25 mouse cellular contexts compared by ENCODE assay signal in the genomic region with DNA sequence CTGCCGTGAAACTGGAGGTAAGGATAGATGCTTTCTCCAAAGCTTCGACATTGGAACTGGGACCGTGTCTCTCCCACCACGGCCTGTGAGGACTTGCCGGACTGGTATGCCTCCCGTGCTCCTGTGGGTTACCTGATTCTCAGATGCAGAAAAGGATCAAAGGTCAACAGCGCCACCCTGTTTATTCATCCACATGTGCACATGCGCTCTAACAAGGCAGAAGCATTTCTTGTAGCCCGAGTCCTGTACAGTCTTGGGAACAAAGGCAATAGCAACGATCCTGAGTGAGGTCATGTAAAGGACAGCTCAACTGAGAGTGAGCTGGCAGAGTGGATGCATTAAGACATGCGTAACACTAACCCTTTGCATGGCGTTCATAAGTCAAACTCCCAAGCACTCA. TPM values are rescaled to one million over a fixed set of nuclear protein-coding genes. Genes with fewer than 3 reads are reported as not detected.
DNase-seq lines count a peak whose midpoint lies in the region; ATAC-seq and TF ChIP-seq lines count a peak whose summit lies in the region.
"Had no signal": no experiment of that assay in that cellular context is flagged by ENCODE, and none has a peak within 500 bp of the region (broad histone marks: within the 10 kb centered on the region; RNA-seq: fewer than 3 reads in every experiment).

No protein-coding gene starts in this region.

- intact Hi-C loops in left cerebral cortex, adult 2 months (cut with DNase I) = no loop called here

- no peak overlapping the region for H3K4me2 ChIP-seq in lung, embryonic 14.5 days
- H3K4me2 ChIP-seq in intestine, embryonic 15.5 days (replicated peaks) = no peak overlapping the region
- no peak overlapping the region for H3K4me2 ChIP-seq in stomach, embryonic 16.5 days (ENCODE audit: low read depth, low read length)
- no peak overlapping the region for H3K4me2 ChIP-seq in neural tube, embryonic 15.5 days
- H3K4me2 ChIP-seq: embryonic facial prominence, embryonic 13.5 days; heart, embryonic 11.5 days; hindbrain, embryonic 13.5 days; liver, embryonic 13.5 days; lung, embryonic 15.5 days; midbrain, embryonic 12.5 days; neural tube, embryonic 12.5 days had no signal

- H3K4me1 ChIP-seq in lung, embryonic 14.5 days (ENCODE audit: insufficient read depth) = no peaks in the 10 kb centered on the region
- H3K4me1 ChIP-seq in embryonic facial prominence, embryonic 10.5 days = no peaks in the 10 kb centered on the region
- no peaks in the 10 kb centered on the region; the same call in 1 of the 2 replicates for H3K4me1 ChIP-seq in intestine, embryonic 15.5 days (replicated peaks)
- peaks cover 3% of the 10 kb centered on the region; the same call in 1 of the 2 replicates for H3K4me1 ChIP-seq in stomach, embryonic 16.5 days (ENCODE audit: control insufficient read depth, insufficient read depth, low read length)
- H3K4me1 ChIP-seq in neural tube, embryonic 15.5 days = no peaks in the 10 kb centered on the region
- H3K4me1 ChIP-seq: embryonic facial prominence, embryonic 13.5 days; hindbrain, embryonic 13.5 days; lung, embryonic 15.5 days; midbrain, embryonic 12.5 days; neural tube, embryonic 12.5 days had no signal

- H3K4me3 ChIP-seq in lung, embryonic 14.5 days (ENCODE audit: low read depth, low read length) = no peak overlapping the region
- no peak overlapping the region for H3K4me3 ChIP-seq in embryonic facial prominence, embryonic 10.5 days
- no peak overlapping the region for H3K4me3 ChIP-seq in intestine, embryonic 15.5 days (replicated peaks)
- no peak overlapping the region for H3K4me3 ChIP-seq in stomach, embryonic 16.5 days (replicated peaks; ENCODE audit: low read length)
- no peak overlapping the region for H3K4me3 ChIP-seq in left cerebral cortex, adult 2 months
- H3K4me3 ChIP-seq in neural tube, embryonic 15.5 days (replicated peaks) = no peak overlapping the region
- H3K4me3 ChIP-seq: embryonic facial prominence, embryonic 13.5 days; hindbrain, embryonic 13.5 days; liver, embryonic 13.5 days; lung, embryonic 15.5 days; midbrain, embryonic 12.5 days; neural tube, embryonic 12.5 days had no signal

- no peaks in the 10 kb centered on the region for H3K27me3 ChIP-seq in lung, embryonic 14.5 days (ENCODE audit: insufficient read depth, low read length)
- H3K27me3 ChIP-seq in embryonic facial prominence, embryonic 10.5 days (replicated peaks; ENCODE audit: low read depth, poor library complexity, severe bottlenecking) = no peaks in the 10 kb centered on the region
- H3K27me3 ChIP-seq in intestine, embryonic 15.5 days (replicated peaks) = no peaks in the 10 kb centered on the region
- no peaks in the 10 kb centered on the region for H3K27me3 ChIP-seq in stomach, embryonic 16.5 days (ENCODE audit: control insufficient read depth, insufficient read depth, low read length)
- no peaks in the 10 kb centered on the region for H3K27me3 ChIP-seq in neural tube, embryonic 15.5 days (replicated peaks)
- H3K27me3 ChIP-seq: embryonic facial prominence, embryonic 13.5 days; hindbrain, embryonic 13.5 days; liver, embryonic 13.5 days; lung, embryonic 15.5 days; midbrain, embryonic 12.5 days; neural tube, embryonic 12.5 days had no signal

- ATAC-seq in lung, embryonic 14.5 days (ENCODE audit: insufficient read depth) = peak; percentile 73; the same call in 1 of the 2 replicates
- ATAC-seq in intestine, embryonic 15.5 days = peak; percentile 87
- ATAC-seq in stomach, embryonic 16.5 days (ENCODE audit: insufficient read depth, low FRiP score) = peak; percentile 68; the same call in 1 of the 2 replicates
- ATAC-seq in neural tube, embryonic 15.5 days (ENCODE audit: low FRiP score) = no peak
- ATAC-seq: forebrain, embryonic 16.5 days had no signal

- no peak overlapping the region for H3K27ac ChIP-seq in lung, embryonic 14.5 days (ENCODE audit: low read depth)
- no peak overlapping the region for H3K27ac ChIP-seq in embryonic facial prominence, embryonic 10.5 days (replicated peaks)
- H3K27ac ChIP-seq in intestine, embryonic 15.5 days = 0 out of 2 replicates have a peak overlapping the region, but pooled peaks have one; percentile 6
- H3K27ac ChIP-seq in stomach, embryonic 16.5 days (ENCODE audit: low read length) = no peak overlapping the region
- H3K27ac ChIP-seq in left cerebral cortex, adult 2 months = no peak overlapping the region
- no peak overlapping the region for H3K27ac ChIP-seq in neural tube, embryonic 15.5 days (replicated peaks)
- H3K27ac ChIP-seq: embryonic facial prominence, embryonic 13.5 days; hindbrain, embryonic 13.5 days; lung, embryonic 15.5 days; midbrain, embryonic 12.5 days; neural tube, embryonic 12.5 days had no signal

- DNase-seq in lung, embryonic 14.5 days = no peak
- DNase-seq in lung, postnatal 4 days = no peak
- peak; percentile 13 for DNase-seq in embryonic facial prominence, embryonic 10.5 days (ENCODE audit: low spot score)
- DNase-seq in left cerebral cortex, adult 2 months (ENCODE audit: extremely low spot score in 1 of 2, low spot score in 2 of 2) = no peak
- DNase-seq: B cell, adult 2 months; cerebellum, adult 8-10 months; heart, postnatal 10 days; kidney, adult 11 months; kidney, postnatal 14 days; liver, embryonic 13.5 days; spleen, adult 18-20 months; thymus, postnatal 25 days had no signal

- H3K9ac ChIP-seq in lung, embryonic 14.5 days = no peak overlapping the region
- H3K9ac ChIP-seq in intestine, embryonic 15.5 days = no peak overlapping the region
- no peak overlapping the region for H3K9ac ChIP-seq in stomach, embryonic 16.5 days (ENCODE audit: low read length)
- no peak overlapping the region for H3K9ac ChIP-seq in neural tube, embryonic 15.5 days (replicated peaks)
- H3K9ac ChIP-seq: embryonic facial prominence, embryonic 13.5 days; hindbrain, embryonic 13.5 days; liver, embryonic 13.5 days; lung, embryonic 15.5 days; midbrain, embryonic 12.5 days; neural tube, embryonic 12.5 days had no signal

- no peaks in the 10 kb centered on the region for H3K9me3 ChIP-seq in lung, embryonic 14.5 days (ENCODE audit: low read depth, low read length)
- H3K9me3 ChIP-seq in embryonic facial prominence, embryonic 10.5 days = no peaks in the 10 kb centered on the region
- H3K9me3 ChIP-seq in intestine, embryonic 15.5 days = no peaks in the 10 kb centered on the region
- no peaks in the 10 kb centered on the region for H3K9me3 ChIP-seq in stomach, embryonic 16.5 days (replicated peaks; ENCODE audit: control insufficient read depth, low read length)
- no peaks in the 10 kb centered on the region for H3K9me3 ChIP-seq in neural tube, embryonic 15.5 days (replicated peaks)
- H3K9me3 ChIP-seq: embryonic facial prominence, embryonic 13.5 days; hindbrain, embryonic 13.5 days; liver, embryonic 13.5 days; lung, embryonic 15.5 days; midbrain, embryonic 12.5 days; neural tube, embryonic 12.5 days had no signal

- peaks cover 32% of the 10 kb centered on the region for H3K36me3 ChIP-seq in lung, embryonic 14.5 days (ENCODE audit: insufficient read depth)
- peaks cover 20% of the 10 kb centered on the region for H3K36me3 ChIP-seq in embryonic facial prominence, embryonic 10.5 days (replicated peaks)
- H3K36me3 ChIP-seq in intestine, embryonic 15.5 days = no peaks in the 10 kb centered on the region
- 0 out of 2 replicates have a peak, but pooled peaks cover 2% of the 10 kb centered on the region for H3K36me3 ChIP-seq in stomach, embryonic 16.5 days (ENCODE audit: control insufficient read depth, insufficient read depth, low read length)
- H3K36me3 ChIP-seq in neural tube, embryonic 15.5 days = peaks cover 13% of the 10 kb centered on the region

- TF ChIP-seq CTCF in lung, embryonic 14.5 days (IDR thresholded peaks at IDR 0.05; ENCODE audit: low read depth) = no peak
- no peak for TF ChIP-seq CTCF in left cerebral cortex, adult 2 months (IDR thresholded peaks at IDR 0.05)

- WGBS in lung, embryonic 14.5 days = 65% methylated on average over 12 of the region's 12 CpGs
- WGBS in embryonic facial prominence, embryonic 10.5 days = 82% methylated on average over 12 of the region's 12 CpGs
- 66% methylated on average over 12 of the region's 12 CpGs for WGBS in intestine, embryonic 15.5 days
- WGBS in stomach, embryonic 16.5 days = 49% methylated on average over 12 of the region's 12 CpGs
- 87% methylated on average over 12 of the region's 12 CpGs for WGBS in neural tube, embryonic 15.5 days

RNA-seq across cellular contexts. Expression of a gene that starts 7.2 kb away (rescaled TPM):
- polyA plus RNA-seq in lung, embryonic 14.5 days (2014; fragmentation: Nextera tagmentation; extraction: Ambion mirVana) = 0.26 and 0.27 TPM in 2 replicates
- polyA plus RNA-seq in embryonic facial prominence, embryonic 10.5 days (2016; fragmentation: Nextera tagmentation; extraction: Ambion mirVana) = 0.15 TPM in 1 of 2 replicates, not detected in the other
- polyA plus RNA-seq in intestine, embryonic 15.5 days (2015; fragmentation: Nextera tagmentation; extraction: Ambion mirVana) = 0.26 and 0.32 TPM in 2 replicates
- 0.39 and 0.58 TPM in 2 replicates for polyA plus RNA-seq in stomach, embryonic 16.5 days (2015; fragmentation: Nextera tagmentation; extraction: Ambion mirVana)
- total RNA-seq in left cerebral cortex, adult 2 months (2021) = not detected
- 0.56 and 0.78 TPM in 2 replicates for polyA plus RNA-seq in neural tube, embryonic 15.5 days (2015; fragmentation: Nextera tagmentation; extraction: Ambion mirVana)
- total RNA-seq: granulocyte monocyte progenitor cell, adult 5-6 weeks; heart, postnatal 10 days; megakaryocyte progenitor cell, adult 5-6 weeks had no signal
- polyA plus RNA-seq: embryonic facial prominence, embryonic 13.5 days; limb, embryonic 11.5 days; liver, embryonic 13.5 days; neural tube, embryonic 12.5 days had no signal

RNA-seq across cellular contexts. Expression of a gene that starts 34.2 kb away (rescaled TPM):
- 5.9 and 6.3 TPM in 2 replicates for polyA plus RNA-seq in lung, embryonic 14.5 days (2014; fragmentation: Nextera tagmentation; extraction: Ambion mirVana)
- polyA plus RNA-seq in embryonic facial prominence, embryonic 10.5 days (2016; fragmentation: Nextera tagmentation; extraction: Ambion mirVana) = 6.8 and 7.3 TPM in 2 replicates
- 4.6 and 5.0 TPM in 2 replicates for polyA plus RNA-seq in intestine, embryonic 15.5 days (2015; fragmentation: Nextera tagmentation; extraction: Ambion mirVana)
- polyA plus RNA-seq in stomach, embryonic 16.5 days (2015; fragmentation: Nextera tagmentation; extraction: Ambion mirVana) = 3.6 and 5.2 TPM in 2 replicates
- total RNA-seq in left cerebral cortex, adult 2 months (2021) = 1 to 10 TPM; 1.3 to 1.9 TPM
- 8.0 and 8.6 TPM in 2 replicates for polyA plus RNA-seq in neural tube, embryonic 15.5 days (2015; fragmentation: Nextera tagmentation; extraction: Ambion mirVana)

RNA-seq across cellular contexts. Expression of a gene that starts 53.6 kb away (rescaled TPM):
- polyA plus RNA-seq in lung, embryonic 14.5 days (2014; fragmentation: Nextera tagmentation; extraction: Ambion mirVana) = 65.5 and 68.2 TPM in 2 replicates
- 48.6 and 51.9 TPM in 2 replicates for polyA plus RNA-seq in embryonic facial prominence, embryonic 10.5 days (2016; fragmentation: Nextera tagmentation; extraction: Ambion mirVana)
- polyA plus RNA-seq in intestine, embryonic 15.5 days (2015; fragmentation: Nextera tagmentation; extraction: Ambion mirVana) = 34.0 and 40.7 TPM in 2 replicates
- 42.7 and 43.8 TPM in 2 replicates for polyA plus RNA-seq in stomach, embryonic 16.5 days (2015; fragmentation: Nextera tagmentation; extraction: Ambion mirVana)
- under 1 TPM; 0.34 to 0.70 TPM for total RNA-seq in left cerebral cortex, adult 2 months (2021)
- 10.6 and 17.4 TPM in 2 replicates for polyA plus RNA-seq in neural tube, embryonic 15.5 days (2015; fragmentation: Nextera tagmentation; extraction: Ambion mirVana)
